Mouse (Mus musculus): ENCODE data around the gene Dlx4.

DNA sequence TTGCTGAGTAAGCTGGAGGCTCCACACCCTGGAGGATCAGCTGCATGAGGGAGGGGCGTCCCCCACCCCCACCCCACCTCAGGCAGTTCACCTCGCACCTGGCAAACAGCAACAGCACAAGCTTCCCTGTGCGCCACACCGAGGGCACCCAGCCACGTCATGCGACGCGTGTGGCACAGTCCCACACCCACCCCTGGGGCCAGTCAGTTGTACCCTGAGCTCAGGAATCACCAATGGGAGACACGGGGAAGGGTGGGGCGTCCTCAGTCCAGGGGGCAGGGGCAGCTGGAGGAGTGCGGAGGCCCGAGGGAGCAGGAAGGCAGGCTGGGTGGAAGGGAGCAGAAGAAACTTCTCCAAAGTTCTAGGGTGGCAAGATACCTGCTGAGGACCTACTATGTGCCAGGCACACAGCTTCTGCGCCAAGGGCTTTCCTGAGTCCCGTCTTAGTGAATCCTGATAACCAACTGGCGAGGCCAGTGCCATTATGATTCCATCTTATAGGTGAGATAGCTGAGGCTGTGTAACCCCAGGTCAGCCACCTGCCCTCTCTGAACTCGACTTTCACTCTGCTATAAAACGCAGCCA is 15.3 kb downstream of the Dlx4 start:
- TF ChIP-seq CTCF (IDR thresholded peaks at IDR 0.05; ENCODE audit: extremely low read depth, insufficient read depth, insufficient read length, insufficient replicate concordance) (no peak), POLR2A (IDR thresholded peaks at IDR 0.05; ENCODE audit: low read depth, low read length) (no peak)

All from spleen, adult 2 months (tissue).